Mouse (Mus musculus) brain, embryonic 14.5 days (tissue): ENCODE results near the gene Rgs5.

ENCODE experiments used
- CTCF ChIP-seq: fragments of 200-500 bp; IDR thresholded peaks from 2 replicates; pipeline ENCODE4 v1.5.1; 2012; ENCODE audit warnings: inconsistent platforms, mild to moderate bottlenecking, moderate library complexity, borderline replicate concordance; ENCODE audit not compliant: insufficient read depth, insufficient read length; ENCODE audit errors: extremely low read depth
- POLR2A ChIP-seq: fragments of 200-500 bp; IDR thresholded peaks from 2 replicates; pipeline ENCODE4 v1.6.1; 2012; ENCODE audit warnings: mild to moderate bottlenecking, inconsistent platforms, borderline replicate concordance; ENCODE audit not compliant: poor library complexity, insufficient read depth, insufficient read length, severe bottlenecking; ENCODE audit errors: extremely low read depth

GRCm38 (mm10) chr1:169659479-169659878, 4.2 kb downstream of the Rgs5 start:
- no peak for TF ChIP-seq CTCF
- no peak for TF ChIP-seq POLR2A
